Mouse (Mus musculus) erythroblast, embryonic 14.5 days (primary cell): Measurements from ENCODE around the gene Mgat5b.

Source experiments
- GATA1 ChIP-seq: IDR thresholded peaks from 2 replicates; pipeline ENCODE4 v1.6.1; 2012; ENCODE audit warnings: low read length, inconsistent platforms, mixed read lengths
- TAL1 ChIP-seq: IDR thresholded peaks from 3 replicates; pipeline ENCODE4 v1.6.1; 2012; ENCODE audit warnings: low read length, inconsistent platforms, mixed read lengths

DNA sequence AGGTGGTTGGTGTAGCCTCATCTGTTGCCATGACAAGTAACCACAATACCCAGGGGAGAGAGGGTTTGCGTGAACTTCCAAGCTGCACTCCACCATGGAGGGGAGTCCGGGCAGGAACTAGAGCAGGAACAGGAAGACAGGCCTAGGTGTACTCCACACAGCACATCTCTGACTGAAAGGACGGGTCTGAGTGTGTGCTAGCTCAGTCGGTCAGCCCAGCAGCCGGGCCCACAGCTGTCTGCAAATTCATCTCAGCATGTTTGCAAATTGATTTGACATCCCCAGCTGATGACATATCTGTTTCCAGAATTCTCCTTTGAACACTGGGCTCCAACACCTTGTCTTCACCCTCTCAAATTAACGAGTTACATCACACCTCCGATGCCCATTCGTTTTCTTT, 72.7 kb downstream of the Mgat5b start:
- TF ChIP-seq TAL1 (no peak), GATA1 (no peak)
